Mouse (Mus musculus): Measurements from ENCODE around the gene Efna2.

The Efna2 gene

DNA sequence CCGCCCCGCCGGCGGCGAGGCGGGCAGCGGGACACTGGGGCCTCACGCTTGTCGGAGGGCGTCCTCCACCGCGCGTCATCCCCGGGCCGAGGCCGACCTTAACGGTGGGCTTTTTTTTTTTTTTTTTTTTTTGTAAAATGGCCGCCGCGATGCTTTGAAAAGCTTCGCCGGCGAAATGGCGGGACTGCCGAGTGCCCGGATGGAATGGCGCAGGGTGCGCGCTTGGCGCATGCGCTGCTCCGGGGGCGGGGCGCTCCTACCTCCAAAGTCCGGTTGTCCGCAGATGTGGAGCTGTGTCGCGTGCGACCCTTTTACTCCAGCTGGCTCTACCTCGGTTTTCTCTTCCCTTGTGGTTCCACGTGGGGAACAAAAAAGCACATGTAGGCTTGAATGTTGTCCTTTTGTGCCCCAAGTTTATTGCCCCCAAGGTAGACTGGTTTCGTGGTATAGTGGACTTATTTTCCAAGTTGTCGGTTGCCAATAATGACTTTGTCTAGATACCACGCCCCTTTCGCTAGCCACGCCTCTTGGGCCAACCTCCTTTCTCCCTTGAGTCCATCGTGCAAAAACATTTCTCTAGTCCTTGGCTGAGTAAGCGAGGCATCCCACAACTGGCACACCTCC, 11.1 kb upstream of the Efna2 start:
- DNase-seq (ENCODE audit: low spot score) = peak; percentile 94

DNA sequence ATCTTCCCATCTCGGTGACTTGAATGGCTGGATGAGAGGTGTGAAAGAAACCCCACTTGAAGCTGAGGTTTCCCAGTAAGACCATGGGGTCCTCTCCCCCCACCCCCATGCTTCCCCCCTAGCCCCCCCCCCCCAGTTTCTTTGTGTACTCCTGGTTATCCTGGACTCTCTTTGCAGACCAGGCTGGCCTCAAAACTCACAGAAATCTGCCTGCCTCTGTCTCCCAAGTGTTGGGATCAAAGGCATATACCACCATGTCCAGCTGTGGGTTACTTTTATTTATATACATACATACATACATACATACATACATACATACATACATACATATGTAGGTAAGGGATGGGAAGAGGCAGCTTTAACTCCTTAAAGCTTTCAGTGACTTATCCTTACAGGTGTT, 10.2 kb upstream of the Efna2 start:
- no peak for DNase-seq (ENCODE audit: low spot score)

- no peak for DNase-seq (ENCODE audit: low spot score)
Measured at GRCm38 (mm10) chr10:80169651-80170050, 9.6 kb upstream of the Efna2 start.

DNA sequence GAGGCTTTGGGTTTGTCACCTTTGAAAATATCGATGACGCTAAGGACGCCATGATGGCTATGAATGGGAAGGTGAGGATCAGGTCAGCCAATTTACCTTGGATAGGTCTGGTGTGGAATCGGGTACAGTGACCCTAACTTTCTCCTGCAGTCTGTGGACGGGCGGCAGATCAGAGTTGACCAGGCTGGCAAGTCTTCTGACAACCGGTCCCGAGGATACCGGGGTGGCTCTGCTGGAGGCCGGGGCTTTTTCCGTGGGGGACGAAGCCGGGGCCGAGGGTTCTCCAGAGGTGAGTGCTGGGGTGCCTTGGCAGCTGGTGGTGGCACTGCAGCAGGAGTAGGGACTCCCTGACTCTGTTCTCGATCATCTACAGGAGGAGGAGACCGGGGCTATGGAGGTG, 9.2 kb upstream of the Efna2 start:
- DNase-seq (ENCODE audit: low spot score) = no peak

GRCm38 (mm10) chr10:80170601-80171021, 8.7 kb upstream of the Efna2 start:
- DNase-seq (ENCODE audit: low spot score) = no peak

GRCm38 (mm10) chr10:80171252-80171651, 8.0 kb upstream of the Efna2 start:
- DNase-seq (ENCODE audit: low spot score) = no peak

GRCm38 (mm10) chr10:80171760-80172526, 7.3 kb upstream of the Efna2 start:
- no peak for DNase-seq (ENCODE audit: low spot score)

DNA sequence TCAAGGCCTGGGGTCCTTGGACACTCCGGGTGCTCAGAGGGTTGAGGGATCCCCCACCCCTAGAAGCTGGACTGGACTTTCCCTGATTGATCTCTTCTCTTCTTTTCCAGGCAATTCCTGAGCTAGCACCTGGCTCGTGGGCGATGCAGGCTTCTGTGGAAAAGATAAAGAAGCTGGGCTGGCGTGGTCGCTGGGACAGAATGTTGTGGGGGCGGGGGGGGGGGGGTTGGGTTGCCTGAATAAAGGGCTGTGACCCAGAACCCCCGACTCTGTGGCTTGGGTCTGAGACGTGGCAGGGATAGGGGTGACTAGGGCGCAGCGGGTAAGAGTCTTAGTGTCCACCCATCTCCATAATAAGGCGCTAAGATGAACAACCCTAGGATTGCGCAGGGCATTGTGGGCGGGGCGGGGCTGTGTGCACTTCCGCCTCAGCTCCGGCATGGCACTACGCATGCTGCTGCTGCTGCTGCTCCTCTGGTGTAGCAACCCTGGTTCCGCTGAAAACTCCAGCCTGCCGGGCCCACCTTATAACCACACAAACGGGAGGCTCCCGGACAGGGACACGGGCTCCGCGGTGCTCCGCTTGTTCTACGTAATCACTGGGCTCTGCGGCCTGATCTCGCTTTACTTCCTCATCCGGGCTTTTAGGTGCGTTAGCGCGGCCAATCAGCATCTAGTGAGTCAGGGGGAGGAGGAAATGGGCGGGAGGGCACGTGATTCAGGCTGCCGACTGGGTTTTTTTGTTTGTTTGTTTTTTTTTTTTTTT, 6.6 kb upstream of the Efna2 start, which contains the start of gene 1600002K03Rik:
TSS of gene 1600002K03Rik (plus strand) at position 418 of the 766 bp plus-strand sequence.
- peak; percentile 79 for DNase-seq (ENCODE audit: low spot score)

GRCm38 (mm10) chr10:80173358-80173757, 5.9 kb upstream of the Efna2 start:
- no peak for DNase-seq (ENCODE audit: low spot score)

- no peak for DNase-seq (ENCODE audit: low spot score)
Measured at GRCm38 (mm10) chr10:80173955-80174640, 5.2 kb upstream of the Efna2 start.

DNA sequence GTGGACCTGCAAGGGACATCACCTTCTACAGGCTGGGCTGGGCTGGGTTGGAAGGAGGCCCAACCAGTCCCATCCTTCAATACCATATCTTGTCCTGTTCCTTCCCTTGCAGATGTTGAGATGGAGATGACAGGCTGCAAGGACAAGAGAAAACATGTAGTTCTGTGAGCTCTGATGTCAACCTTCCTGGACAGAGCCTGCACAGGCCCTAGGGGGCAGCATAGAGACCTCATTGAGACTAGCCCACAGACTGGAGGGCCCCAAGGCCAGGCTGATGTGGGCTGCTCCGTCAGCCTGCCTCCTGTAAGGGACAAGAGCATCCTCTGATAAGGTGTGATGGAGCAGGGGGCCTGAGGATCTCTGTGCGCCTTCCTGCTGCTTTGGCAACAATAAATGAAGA, 4.6 kb upstream of the Efna2 start:
- peak; percentile 79 for DNase-seq (ENCODE audit: low spot score)

GRCm38 (mm10) chr10:80175536-80176269, 3.6 kb upstream of the Efna2 start:
- DNase-seq (ENCODE audit: low spot score) = peak; percentile 81

GRCm38 (mm10) chr10:80176270-80176834, 2.9 kb upstream of the Efna2 start:
- no peak for DNase-seq (ENCODE audit: low spot score)

GRCm38 (mm10) chr10:80177441-80178279, 1.6 kb upstream of the Efna2 start:
- no peak for DNase-seq (ENCODE audit: low spot score)

DNA sequence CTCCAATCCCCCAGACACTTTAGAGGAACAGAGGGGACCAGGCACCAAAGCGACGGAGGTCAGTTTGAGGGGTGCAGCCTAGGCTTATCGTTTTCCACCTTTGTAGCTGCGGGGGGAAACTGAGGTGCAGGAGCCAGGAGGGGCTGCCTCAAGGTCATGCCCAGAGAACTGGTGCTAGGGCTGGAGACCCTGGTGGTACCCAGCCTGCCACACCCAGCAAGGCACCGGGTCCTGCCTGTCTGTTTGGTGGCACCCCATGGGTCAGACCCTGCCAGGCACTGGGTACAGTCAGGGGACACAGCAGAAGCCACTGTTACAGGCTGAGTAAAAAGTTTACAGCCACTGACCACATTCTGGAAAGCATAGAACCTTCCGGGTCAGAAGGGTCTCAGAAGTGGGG, 1.0 kb downstream of the Efna2 start:
- no peak for DNase-seq (ENCODE audit: low spot score)

DNA sequence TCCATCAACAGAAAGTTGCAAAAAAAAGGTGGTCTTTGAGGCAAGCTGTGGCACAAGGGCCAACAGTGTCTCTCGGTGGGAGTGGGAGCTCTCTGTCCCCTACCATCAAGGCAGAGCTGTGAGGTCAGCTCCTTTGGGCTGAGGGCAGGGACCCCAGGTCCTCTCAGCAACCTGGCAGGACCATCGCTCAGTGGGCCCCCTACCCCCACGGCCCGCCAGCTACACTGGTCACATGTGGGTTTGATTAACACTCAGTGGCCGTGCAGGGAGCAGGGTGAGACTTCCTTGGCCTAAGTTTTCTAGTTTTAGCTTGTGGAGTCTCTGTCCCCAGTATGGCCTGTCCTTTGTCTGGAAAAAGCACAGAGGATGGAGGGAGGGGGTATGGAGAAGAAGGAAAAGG, 1.5 kb downstream of the Efna2 start:
- DNase-seq (ENCODE audit: low spot score) = no peak

- DNase-seq (ENCODE audit: low spot score) = no peak
Measured at GRCm38 (mm10) chr10:80182547-80182946, 3.3 kb downstream of the Efna2 start.

DNA sequence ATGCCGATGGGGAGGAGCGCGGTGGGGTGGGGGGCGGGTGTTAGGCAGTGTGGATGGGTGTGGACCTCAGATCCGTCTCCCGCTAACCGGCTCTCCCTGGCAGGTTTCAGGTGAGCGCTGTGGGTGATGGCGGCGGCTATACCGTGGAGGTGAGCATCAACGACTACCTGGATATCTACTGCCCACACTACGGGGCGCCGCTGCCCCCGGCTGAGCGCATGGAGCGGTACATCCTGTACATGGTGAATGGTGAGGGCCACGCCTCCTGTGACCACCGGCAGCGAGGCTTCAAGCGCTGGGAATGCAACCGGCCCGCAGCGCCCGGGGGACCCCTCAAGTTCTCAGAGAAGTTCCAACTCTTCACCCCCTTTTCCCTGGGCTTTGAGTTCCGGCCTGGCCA, 7.4 kb downstream of the Efna2 start:
- no peak for DNase-seq (ENCODE audit: low spot score)

DNA sequence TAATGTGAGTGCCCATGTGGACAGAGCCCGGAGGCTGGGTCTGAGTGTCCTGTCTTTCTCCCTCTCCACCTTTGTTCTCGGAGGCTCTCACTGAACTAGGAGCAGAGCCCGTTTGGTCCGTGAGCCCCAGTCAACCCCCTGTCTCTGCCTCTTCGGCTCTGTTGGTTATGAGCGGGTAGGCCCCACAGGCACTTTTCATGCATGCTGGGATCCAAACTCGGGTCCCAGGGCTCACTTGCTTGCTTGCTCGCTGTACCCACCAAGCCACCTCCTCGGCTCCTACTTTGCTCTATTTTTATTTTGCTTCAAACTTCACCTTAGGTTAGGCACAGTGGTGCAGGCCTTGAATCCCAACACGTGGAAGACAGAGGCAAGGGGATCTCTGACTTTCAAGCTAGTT, 8.5 kb downstream of the Efna2 start:
- no peak for DNase-seq (ENCODE audit: low spot score)

GRCm38 (mm10) chr10:80188453-80189024, 9.3 kb downstream of the Efna2 start:
- no peak for DNase-seq (ENCODE audit: low spot score)
